Mouse (Mus musculus) retina, postnatal 7 days (tissue): ENCODE measurements around the gene Fam84b.
"Not testable (repeated sequence)": the region's sequence is repeated elsewhere in the genome, so short reads cannot be mapped to it uniquely, and the experiment has no call there.

Experiments
- DNase-seq: peaks from one replicate; pipeline ENCODE4 v3.0.0-alpha.2; 2012; ENCODE audit warnings: low read depth, low spot score

Gene Fam84b

DNA sequence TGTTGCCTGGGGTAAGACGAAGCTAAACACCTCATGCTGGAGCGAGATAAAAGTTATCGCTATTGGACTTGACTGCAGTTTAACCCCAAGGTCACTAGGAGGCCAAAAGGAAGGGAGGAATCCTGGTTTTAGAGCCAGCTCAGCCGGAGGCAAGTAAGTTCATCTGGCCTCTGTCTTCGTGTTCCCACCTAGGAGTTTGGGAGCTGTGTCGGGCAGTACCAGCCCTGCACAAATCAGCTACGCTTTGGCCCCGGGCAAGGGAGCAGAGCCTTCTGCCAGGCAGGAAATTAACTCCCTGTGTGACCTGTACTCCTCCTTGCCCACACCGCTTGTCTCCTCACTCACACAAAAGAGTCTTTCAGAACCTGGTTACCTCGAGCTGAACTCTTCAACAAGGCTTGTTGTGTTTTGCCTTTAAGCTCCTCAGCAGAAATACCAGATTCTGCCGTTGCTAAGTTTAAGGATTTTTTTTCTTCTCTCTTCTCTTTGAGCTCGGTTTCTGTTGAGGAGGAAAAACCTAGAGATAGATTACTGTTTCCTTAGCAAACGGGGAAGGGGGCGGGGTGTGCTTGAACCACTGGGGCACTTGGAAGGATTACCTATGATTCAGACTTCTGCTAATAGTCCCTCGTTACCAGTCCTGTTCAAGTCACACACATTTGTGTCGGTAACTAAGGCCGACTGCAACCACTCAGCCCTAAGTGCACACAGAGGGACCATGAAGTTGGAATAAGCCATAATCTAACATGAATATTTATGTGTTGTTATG lies at the start of gene Fam84b:
Fam84b (minus strand) TSS at position 548 of the 769 bp plus-strand sequence.
- no peak for DNase-seq

DNA sequence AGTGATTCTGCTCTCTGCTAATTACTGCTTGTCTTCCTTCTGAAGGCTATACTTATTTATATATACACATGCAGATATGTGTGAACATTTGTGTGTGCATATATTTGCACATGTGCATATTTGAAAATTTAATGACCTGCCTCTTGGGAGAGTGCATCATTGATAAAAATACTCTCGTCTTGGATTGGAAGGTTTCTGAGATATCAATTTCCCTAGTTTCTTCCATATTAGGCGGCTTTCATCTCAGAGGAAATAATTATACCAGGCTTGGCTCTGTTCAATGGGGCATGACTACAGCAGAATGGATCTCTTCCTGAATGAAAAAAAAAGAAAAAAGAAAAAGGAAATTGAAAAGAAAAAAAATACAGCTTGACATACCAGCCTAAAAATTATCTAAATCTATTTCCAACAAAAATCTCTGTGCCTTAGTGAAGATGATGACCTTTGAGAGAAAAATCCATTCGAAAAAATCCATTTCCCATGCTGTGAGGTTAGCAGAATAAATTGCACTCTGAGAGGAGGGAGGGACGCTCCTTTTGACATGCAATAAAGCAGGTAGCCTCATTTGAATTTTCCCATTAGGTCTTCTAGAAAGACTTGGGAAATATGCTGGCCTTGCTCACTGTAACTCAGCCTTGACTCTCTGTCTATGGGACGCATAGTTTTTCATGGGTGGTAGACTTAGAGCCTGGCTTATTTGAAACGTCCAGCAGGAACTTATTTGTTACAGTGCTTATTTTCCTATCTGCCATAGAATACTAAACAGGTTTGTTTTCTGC lies 44.8 kb upstream of the Fam84b start:
- no peak for DNase-seq

DNA sequence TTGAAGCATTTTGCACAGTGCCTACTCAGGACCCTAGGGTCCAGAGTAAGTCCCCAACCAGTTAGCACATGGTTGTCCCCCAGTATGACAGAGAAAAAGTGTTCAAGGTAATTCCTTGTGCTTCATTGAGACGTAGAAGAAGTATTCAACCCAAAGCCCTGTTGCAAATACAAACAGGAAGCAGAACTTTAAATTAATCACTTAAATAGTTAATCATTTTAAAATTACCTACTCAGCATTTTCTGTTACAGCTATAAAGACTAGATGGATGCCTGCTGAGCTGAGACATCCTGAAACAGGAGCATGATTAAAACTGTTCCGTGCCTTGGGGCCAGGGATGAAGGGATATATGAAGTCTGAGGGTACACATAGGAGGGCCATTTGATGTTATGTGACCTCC lies 42.5 kb upstream of the Fam84b start:
- no peak for DNase-seq

DNA sequence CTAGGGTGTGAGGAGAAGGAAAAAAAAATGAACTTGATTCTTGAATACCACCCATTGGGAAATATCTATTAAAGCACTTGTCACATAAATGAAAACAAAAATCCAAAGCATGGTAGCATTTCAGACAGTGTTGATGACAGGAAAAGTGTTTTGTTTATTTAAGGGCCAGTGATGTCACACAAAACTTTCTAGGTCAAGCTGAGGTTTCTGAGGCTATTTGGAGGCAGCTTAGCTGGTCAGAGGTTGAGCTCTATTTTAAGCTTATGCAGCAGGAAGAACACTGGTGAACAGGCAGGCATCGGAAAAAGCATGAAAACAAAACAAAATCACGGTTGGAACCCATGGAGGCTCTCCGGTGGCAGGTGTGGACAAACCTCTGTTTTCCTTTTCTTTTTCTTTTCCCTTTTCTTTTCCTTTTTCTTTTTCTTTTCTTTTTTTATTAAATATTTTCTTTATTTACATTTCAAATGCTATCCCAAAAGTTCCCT lies 39.4 kb upstream of the Fam84b start:
- DNase-seq = no peak

DNA sequence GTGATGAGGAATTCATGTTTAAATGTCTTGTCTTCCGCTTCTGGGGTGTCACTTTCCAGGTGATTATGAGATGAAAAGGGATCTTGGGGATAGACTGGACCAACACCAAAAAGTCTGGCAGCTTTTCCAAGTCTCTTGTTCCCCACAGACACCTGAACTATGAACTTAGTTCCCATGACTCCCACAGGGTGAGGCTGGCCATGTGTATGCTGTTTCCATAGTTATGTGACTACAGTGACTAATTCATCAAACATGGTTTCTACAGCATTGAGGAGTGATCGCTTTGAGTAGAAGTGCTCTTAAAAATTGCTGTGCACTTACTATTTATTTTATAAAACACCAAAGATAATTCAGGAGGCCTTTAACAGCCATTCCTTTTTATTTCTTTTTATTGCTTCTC lies 35.1 kb upstream of the Fam84b start:
- DNase-seq = no peak

DNA sequence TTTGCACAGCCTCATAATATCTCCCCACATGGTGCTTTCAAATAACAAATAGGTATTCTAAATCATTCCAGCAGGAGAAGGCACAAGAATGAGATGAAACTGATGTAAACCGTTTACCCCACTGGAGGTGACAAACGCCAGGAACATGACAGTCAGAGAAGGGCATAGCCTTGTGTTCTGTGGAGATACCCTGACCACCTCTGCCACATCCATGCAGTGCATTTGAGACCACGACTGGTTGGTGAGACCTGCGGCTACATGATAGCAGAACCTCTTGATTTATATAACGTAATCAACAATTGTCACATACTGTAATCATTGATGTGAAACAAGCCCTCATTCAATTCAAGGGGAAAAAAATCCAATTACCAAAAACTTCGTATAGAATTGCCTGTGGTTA lies 22.1 kb upstream of the Fam84b start:
- DNase-seq = no peak

DNA sequence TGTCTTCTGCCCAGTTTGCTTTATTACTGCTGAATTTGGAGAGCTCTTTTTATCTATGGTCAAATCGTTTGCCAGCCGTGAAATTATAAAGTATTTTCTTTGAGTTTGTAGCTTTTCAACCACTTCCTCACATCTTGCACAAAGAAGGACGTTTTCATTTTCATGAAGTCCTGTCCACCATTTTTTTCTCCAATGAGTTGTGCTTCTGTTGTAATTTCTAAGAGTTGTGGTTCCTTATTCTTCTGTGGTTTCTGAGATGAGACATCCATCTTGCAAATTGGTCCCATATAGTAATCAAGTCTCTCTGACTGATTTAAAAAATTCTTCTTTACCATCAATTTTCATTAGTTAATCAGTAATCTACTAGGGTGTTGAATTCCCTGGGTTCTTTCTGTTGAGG lies 8.8 kb upstream of the Fam84b start:
- DNase-seq = no peak

DNA sequence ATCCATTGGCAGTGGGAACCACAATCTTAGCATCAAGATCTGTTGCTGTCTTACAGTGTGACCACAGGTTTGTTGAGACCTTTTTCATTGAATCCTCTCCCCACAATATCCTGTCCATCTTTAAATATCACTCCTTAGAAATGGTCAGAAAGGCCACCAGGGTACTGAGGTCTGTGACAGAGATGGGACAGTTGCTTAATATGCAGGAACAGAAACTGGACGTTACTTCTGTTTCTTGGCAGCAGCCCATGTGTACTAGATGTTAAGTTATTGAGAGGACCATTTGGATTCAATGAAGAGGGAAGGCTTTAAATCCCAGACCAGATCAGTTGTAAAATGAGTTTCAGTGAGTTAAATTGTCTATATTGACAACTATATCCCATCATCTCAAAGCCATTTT lies 1.5 kb upstream of the Fam84b start:
- no peak for DNase-seq

DNA sequence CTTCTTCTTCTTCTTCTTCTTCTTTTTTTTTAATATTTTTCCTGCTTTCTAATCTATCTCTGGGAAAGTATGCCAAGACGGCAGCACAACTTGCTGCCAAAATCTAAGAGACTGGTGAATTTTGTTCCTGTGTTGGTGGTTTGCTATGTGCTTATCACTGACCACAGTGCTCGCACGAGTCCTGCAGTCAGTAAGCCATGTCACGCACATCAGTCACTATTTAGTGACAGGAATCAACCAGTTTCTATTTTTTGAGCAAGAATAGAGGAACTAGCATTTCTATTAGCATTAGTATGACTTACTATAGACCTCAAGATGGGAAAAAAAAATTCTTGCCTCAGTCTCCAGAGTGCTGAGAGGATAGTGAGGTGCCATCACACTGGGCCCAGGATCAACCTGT lies 573 bp upstream of the Fam84b start:
- DNase-seq = no peak

DNA sequence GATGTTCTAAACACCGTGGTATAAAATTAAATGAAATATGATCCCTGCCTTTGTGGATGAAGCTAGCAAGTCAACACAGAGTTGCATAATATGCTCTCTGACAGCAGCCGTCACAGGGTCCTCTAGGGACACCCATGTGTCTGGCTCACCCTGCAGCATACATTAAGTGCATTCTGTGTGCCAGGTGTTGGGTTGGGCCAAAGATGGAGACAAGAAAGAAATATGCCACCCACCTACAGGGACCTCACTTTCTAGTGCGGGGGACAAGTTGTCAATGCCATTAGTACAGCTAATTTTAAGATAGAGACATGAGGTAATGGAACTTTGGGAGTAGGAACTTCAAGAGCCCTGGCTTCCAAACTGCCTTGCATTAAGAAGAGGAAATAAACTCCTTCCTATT lies 4.9 kb downstream of the Fam84b start:
- DNase-seq = no peak

DNA sequence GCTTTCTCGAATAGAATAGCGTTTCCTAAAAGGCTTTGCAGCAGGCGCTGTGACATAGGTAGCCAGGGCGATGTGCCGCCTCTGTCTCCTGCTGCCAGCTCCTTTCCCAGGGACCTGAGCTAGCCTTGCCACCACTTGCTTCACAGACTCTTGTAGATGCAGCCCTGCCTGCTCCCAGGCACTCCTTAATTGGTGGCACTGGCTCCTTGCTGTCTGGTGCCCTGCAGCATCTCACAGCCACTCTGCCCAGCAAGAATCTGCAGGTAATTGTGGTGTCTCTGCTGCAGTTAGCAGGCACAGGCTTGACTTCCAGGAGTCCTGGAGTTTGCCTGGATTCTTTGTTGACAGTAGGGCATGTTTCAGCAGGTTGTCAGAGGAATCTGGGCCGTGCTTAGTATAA lies 7.3 kb downstream of the Fam84b start:
- no peak for DNase-seq

DNA sequence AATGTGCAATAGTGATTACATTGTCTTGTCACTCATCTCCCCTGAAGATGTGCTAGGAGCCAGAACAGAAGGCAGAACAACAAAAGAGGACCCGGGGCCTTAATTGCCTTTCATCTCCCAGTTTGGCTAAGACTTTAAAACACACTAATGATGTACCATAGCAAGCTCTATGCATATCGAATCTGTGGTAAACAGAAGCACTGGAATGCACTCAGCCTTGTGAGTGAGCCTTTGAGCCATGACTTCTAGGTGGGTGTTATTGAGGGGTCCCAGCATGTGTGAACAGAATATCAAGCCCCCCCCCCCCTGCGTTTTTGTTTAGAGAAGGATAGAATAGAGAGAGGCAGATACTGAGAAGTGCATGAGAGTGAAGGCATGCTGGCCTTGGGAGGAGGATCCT lies 7.7 kb downstream of the Fam84b start:
- DNase-seq = no peak

DNA sequence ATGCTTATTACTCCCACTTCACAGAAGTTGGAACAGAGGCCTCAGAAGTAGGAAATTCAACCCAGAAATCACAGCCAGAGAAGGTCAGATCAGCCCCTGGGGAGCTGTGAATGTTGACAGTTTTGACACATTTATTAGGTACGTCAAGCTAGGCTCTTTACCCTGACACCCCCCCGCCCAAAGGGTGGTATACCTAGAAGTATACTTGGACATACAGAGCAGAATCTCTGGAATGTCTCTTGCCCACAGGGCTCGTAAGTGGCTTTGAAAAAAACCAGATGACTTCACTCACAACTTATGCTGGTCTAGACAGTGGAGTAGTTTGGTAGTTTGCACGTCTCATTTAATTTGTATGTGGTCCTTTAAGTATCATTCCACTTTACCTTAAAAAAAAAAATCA lies 11.8 kb downstream of the Fam84b start:
- no peak for DNase-seq

DNA sequence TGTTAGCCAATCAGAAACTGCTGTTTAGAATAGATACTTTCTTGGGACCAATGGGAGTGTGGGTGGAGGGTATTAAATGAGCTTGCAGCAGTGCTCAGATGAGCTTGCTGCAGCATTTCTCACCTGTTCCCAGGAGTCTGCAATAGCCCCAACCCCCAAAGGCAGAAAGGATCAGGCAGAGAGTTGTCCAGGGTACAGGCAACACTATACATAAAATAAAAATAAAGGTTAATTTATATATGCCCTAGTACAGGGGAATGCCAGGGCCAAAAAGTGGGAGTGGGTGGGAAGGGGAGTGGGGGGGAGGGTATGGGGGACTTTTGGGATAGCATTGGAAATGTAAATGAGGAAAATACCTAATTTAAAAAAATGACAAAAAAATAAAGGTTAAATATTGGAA lies 12.3 kb downstream of the Fam84b start:
- not testable (repeated sequence) for DNase-seq

DNA sequence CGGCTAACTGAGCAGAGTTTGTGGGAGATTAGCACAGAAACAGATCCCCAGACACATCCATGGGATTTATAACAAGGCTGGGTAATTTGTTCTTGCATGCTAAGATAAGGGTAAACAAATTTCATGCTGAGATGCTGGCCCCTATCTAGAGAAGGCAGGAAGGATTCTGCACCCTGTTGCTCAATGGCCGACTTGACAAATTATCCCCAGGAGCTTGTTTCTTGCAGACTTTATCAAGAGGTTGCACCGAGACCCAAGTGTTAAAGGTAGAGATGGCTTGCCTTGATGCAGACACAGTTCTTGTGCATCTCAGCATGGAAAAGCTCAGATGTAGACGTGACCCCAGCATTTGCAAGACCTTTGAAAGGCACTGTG lies 13.3 kb downstream of the Fam84b start:
- no peak for DNase-seq

DNA sequence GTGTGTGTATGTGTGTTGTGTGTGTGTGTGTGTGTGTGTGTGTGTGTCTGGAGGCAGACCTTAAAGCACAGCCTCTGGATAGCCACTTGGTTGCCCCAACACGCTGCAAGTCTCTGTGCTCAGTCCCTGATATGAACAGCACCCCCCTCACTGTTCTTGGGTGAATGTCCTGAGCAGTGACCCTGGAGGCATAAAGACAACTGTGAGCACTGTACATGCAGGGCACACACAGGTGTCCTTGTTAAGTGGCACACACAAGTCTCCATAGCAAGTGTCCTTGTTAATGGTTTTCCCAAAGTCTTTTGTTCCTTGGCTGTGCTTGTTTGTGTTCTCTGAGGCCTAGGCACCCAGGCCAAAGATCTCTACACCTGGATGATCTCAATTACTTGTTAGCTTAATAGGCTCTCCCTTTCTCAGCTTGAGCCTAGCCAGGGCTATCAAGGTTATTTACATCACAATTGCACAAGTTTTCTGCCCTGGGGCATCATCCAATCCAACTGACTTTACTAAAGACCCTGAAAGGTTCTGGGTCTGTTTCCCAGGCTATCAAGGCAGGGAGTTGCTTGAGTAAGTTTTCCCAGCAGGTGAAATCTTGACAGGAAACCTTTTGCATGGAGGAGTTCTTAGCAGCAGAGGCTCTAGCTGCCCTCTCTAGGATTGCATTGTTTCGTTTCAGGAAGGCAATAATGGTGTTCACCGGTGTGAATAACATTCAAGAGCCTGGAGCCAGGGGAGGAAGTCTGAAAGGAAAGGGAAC lies 13.9 kb downstream of the Fam84b start:
- DNase-seq = no peak

DNA sequence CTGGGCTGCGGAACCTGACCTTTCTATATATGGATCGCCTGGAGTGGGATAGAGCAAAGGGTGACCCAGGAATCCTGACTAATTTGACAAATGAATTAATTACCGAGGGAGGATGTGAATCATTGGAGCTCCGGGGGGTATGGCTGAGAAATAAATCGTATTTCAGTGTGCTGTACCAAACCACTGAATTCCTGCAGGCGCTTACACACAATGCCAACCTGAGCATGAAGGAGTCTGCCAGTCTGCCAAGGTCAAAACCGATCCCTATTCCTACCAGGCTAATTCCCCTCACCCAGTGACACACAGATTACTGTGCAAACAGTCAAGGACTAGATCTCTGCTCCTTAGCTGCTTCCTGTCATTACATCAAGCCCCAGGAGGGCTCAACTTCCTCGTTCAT lies 15.4 kb downstream of the Fam84b start:
- DNase-seq = no peak

DNA sequence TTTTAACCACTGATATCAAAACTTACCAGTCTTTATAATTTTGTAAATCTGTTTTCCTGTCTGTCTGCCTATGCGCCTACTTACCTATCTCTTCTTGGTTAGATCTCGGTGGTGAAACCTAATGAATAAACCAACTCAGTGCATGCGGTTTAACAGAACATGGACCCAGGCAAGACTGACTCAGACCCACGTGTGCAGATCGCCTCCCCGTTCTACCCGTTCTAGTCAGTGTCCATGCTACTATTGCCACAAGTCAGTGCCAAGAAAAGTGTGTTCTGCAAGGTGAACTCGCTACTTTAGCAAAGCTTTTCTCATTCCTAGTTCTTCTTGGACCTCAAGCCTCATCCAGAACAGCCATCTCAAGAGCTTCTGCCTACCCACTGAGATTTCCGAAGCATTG lies 15.9 kb downstream of the Fam84b start:
- no peak for DNase-seq

DNA sequence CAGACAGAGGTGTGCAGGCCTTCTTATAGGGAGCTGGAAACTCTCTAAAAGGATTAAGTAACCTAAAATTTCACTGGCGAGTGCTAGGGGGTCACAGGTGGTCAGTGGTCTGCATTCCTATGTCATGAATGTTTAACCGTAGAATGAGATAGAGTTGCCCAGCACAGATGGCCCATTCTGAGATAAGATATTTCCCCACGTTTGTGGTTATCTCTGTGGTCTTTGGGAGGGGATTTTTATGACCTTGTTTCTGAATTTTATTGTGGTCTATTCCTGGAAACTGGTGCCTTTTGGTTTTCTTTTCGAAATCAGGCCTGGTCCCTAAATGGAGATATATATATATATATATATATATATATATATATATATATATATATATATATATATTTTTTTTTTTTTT lies 17.3 kb downstream of the Fam84b start:
- no peak for DNase-seq

DNA sequence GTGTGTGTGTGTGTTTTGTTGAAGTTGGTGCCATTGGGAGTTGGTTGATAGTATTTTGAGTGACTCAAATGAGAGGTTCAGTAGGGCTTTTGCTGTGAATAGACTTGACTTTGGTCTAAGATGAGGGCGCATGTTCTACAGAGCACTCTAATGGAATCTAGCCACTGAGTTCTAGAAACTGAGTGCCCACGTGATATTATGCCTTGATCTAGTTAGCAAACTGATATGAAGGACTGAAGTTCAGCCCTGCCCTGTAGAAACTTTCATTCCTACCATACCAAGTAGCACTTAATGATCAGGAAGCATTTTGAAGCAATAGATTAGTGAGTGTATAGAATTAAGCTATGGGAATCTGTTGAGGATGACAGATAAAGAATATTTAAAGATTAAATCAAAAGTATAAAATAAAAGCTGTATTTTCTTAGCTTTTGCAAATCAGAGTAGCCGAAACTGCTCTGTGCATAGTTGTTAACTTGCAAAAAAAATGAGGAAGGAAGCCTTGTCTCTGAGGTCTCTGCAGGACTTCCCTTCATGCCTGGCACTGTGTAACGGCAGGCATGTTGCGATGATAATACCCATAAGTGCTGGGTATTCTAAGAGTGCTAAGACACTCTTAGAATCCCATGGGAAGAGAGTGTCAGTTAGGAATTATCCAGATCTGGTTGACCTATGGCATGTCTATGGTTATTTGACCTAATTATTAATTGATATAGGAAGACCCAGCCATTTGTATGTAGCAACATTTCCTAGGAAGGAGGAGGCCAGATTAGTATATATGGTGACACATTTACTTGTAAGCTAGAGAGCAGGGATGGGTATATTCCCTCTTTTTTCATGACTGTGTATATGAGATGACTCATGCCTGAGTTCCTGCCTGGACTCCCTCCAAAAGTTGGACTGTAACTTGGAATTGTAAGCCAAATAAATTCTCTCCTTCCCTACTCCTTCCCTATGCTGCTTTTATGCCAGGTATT lies 18.7 kb downstream of the Fam84b start:
- no peak for DNase-seq
